Mouse (Mus musculus): ENCODE results near the gene Txndc15.

DNA sequence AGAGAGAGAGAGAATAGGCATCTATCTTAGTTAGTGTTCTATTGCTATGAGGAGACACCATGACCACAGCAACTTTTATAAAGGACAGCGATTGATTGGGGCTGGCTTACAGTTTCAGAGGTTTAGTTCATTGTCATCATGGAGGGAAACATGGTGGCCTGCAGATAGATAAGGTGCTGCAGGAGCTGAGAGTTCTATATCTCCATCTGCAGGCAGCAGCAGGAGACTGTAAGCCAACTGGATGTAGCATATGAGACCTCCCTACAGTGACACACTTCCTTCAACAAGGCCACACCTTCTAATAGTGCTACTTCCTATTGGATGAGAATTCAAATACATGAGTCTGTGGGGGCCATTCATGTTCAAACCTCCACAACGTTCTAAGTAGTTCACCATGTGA is 17.7 kb downstream of the Txndc15 start:
- TF ChIP-seq CTCF (IDR thresholded peaks at IDR 0.05; ENCODE audit: extremely low read depth, insufficient read length, insufficient replicate concordance, low read depth, low read length): no peak
- no peak for TF ChIP-seq POLR2A (IDR thresholded peaks at IDR 0.05; ENCODE audit: low read depth, low read length)

All from small intestine, adult 2 months (tissue).